34 mouse cellular contexts compared by ENCODE assay signal in genomic region chr8:89002128-89002527, GRCm38 (mm10). TPM values are rescaled to one million over a fixed set of nuclear protein-coding genes. Genes with fewer than 3 reads are reported as not detected.
DNase-seq lines count a peak whose midpoint lies in the region; ATAC-seq and TF ChIP-seq lines count a peak whose summit lies in the region.
"Had no signal": no experiment of that assay in that cellular context is flagged by ENCODE, and none has a peak within 500 bp of the region (broad histone marks: within the 10 kb centered on the region; RNA-seq: fewer than 3 reads in every experiment).

No protein-coding gene starts in this region.

- no peak; the same call in 1 of the 2 replicates for ATAC-seq in lung, embryonic 14.5 days (ENCODE audit: insufficient read depth)
- no peak for ATAC-seq in megakaryocyte, adult 5-6 weeks (ENCODE audit: poor library complexity, severe bottlenecking)
- ATAC-seq: forebrain, embryonic 15.5 days; hindbrain, postnatal 0 days; intestine, embryonic 15.5 days; midbrain, embryonic 15.5 days had no signal

- peaks cover 26% of the 10 kb centered on the region for H3K27me3 ChIP-seq in lung, embryonic 14.5 days (ENCODE audit: insufficient read depth, low read length)
- H3K27me3 ChIP-seq: forebrain, embryonic 15.5 days; intestine, embryonic 15.5 days had no signal

- no peak overlapping the region for H3K4me3 ChIP-seq in lung, embryonic 14.5 days (ENCODE audit: low read depth, low read length)
- no peak overlapping the region for H3K4me3 ChIP-seq in lung, adult 2 months (replicated peaks; ENCODE audit: extremely low read depth, low read depth, low read length)
- H3K4me3 ChIP-seq: embryonic facial prominence, embryonic 12.5 days; forebrain, embryonic 15.5 days; hindbrain, embryonic 12.5 days; intestine, embryonic 15.5 days; limb, embryonic 13.5 days; lung, embryonic 15.5 days; midbrain, embryonic 15.5 days; neural tube, embryonic 15.5 days had no signal

- H3K9ac ChIP-seq in lung, embryonic 14.5 days = no peak overlapping the region
- H3K9ac ChIP-seq: embryonic facial prominence, embryonic 12.5 days; forebrain, embryonic 15.5 days; hindbrain, embryonic 12.5 days; intestine, embryonic 15.5 days; limb, embryonic 13.5 days; lung, embryonic 15.5 days; midbrain, embryonic 15.5 days; neural tube, embryonic 15.5 days had no signal

- 20% methylated on average over 2 of the region's 2 CpGs for WGBS in lung, embryonic 14.5 days
- WGBS in lung, adult 2 months = 36% methylated on average over 2 of the region's 2 CpGs

- no peaks in the 10 kb centered on the region for H3K36me3 ChIP-seq in lung, embryonic 14.5 days (ENCODE audit: insufficient read depth)
- H3K36me3 ChIP-seq: embryonic facial prominence, embryonic 12.5 days; forebrain, embryonic 15.5 days; G1E; hindbrain, embryonic 12.5 days; intestine, embryonic 15.5 days; limb, embryonic 13.5 days; lung, embryonic 15.5 days; midbrain, embryonic 15.5 days; neural tube, embryonic 15.5 days had no signal

- no peak for TF ChIP-seq CTCF in lung, embryonic 14.5 days (IDR thresholded peaks at IDR 0.05; ENCODE audit: low read depth)
- TF ChIP-seq CTCF in lung, adult 2 months (IDR thresholded peaks at IDR 0.05; ENCODE audit: insufficient read depth, low read length) = no peak

- H3K4me1 ChIP-seq in lung, embryonic 14.5 days (ENCODE audit: insufficient read depth) = no peaks in the 10 kb centered on the region
- no peaks in the 10 kb centered on the region for H3K4me1 ChIP-seq in lung, adult 2 months (ENCODE audit: control insufficient read depth, insufficient read depth, low read length)

- peak; percentile 35 for DNase-seq in lung, embryonic 14.5 days
- no peak for DNase-seq in lung, adult 2 months
- peak; percentile 42 for DNase-seq in ES-CJ7 (ENCODE audit: low read depth, low spot score)
- peak; percentile 1 for DNase-seq in lung, postnatal 14 days
- peak; percentile 58 for DNase-seq in yolk sac, embryonic 10.5 days (ENCODE audit: low spot score)
- no peak for DNase-seq in kidney, postnatal 14 days
- DNase-seq: adrenal gland, postnatal 10 days; cerebellum, adult 11 months; cerebellum, adult 9-10 months; cerebellum, postnatal 36 days; embryo, embryonic 11 days; gastrocnemius, postnatal 25 days; heart, adult 11 months; heart, postnatal 36 days; kidney, postnatal 25 days; retina, postnatal 1 day; right cerebral cortex, postnatal 14 days; spleen, adult 18-20 months; thymus, postnatal 14 days had no signal

- no peak overlapping the region for H3K4me2 ChIP-seq in lung, embryonic 14.5 days
- H3K4me2 ChIP-seq: embryonic facial prominence, embryonic 12.5 days; forebrain, embryonic 15.5 days; heart, embryonic 11.5 days; hindbrain, embryonic 12.5 days; intestine, embryonic 15.5 days; limb, embryonic 13.5 days; liver, embryonic 11.5 days; lung, embryonic 15.5 days; midbrain, embryonic 15.5 days; neural tube, embryonic 15.5 days had no signal

- TF ChIP-seq POLR2A in lung, adult 2 months (IDR thresholded peaks at IDR 0.05; ENCODE audit: borderline replicate concordance, extremely low read depth, low read depth, low read length) = no peak

- no peaks in the 10 kb centered on the region for H3K9me3 ChIP-seq in lung, embryonic 14.5 days (ENCODE audit: low read depth, low read length)
- H3K9me3 ChIP-seq: embryonic facial prominence, embryonic 12.5 days; forebrain, embryonic 15.5 days; hindbrain, embryonic 12.5 days; intestine, embryonic 15.5 days; limb, embryonic 13.5 days; lung, embryonic 15.5 days; midbrain, embryonic 15.5 days; neural tube, embryonic 15.5 days had no signal

- no peak overlapping the region for H3K27ac ChIP-seq in lung, embryonic 14.5 days (ENCODE audit: low read depth)
- H3K27ac ChIP-seq: embryonic facial prominence, embryonic 12.5 days; forebrain, embryonic 15.5 days; hindbrain, embryonic 12.5 days; hindbrain, postnatal 0 days; intestine, embryonic 15.5 days; limb, embryonic 13.5 days; lung, embryonic 15.5 days; midbrain, embryonic 15.5 days; neural tube, embryonic 15.5 days had no signal

RNA-seq across cellular contexts. Expression of gene Sall1, which starts 41.8 kb away (rescaled TPM):
- polyA plus RNA-seq in lung, embryonic 14.5 days (2014; fragmentation: Nextera tagmentation; extraction: Ambion mirVana) = 0.05 and 0.08 TPM in 2 replicates
- polyA plus RNA-seq in lung, adult 2 months (2012; rRNA removed) = 0.27 and 0.36 TPM in 2 replicates
- not detected in 2 replicates for total RNA-seq in megakaryocyte, adult 5-6 weeks (2015)
- total RNA-seq in megakaryocyte, adult 5-6 weeks (2017) = not detected in 2 replicates
- total RNA-seq: gastrocnemius, adult 18-20 months; gastrocnemius, postnatal 25 days; megakaryocyte-erythroid progenitor cell, adult 5-6 weeks had no signal
- polyA plus RNA-seq: G1E had no signal

Comparison
In these comparisons a context has a peak if more than half of its experiments do, and no peak if none do; other contexts are left out.
1. DNase-seq: peak in lung, embryonic 14.5 days (single experiment), ES-CJ7 (single experiment), lung, postnatal 14 days (single experiment) and yolk sac, embryonic 10.5 days (single experiment); none in lung, adult 2 months (single experiment) and kidney, postnatal 14 days (single experiment).